Mouse (Mus musculus): ENCODE results near the gene Rtn4. TPM values are rescaled to one million over a fixed set of nuclear protein-coding genes. Genes with fewer than 3 reads are reported as not detected.

Gene Rtn4
- polyA plus RNA-seq, 1 experiment, result 418 TPM

GRCm38 (mm10) chr11:29693576-29694410 lies 1.0 kb downstream of the Rtn4 start:
- Histone ChIP-seq H3K27ac (ENCODE audit: insufficient read depth, low read length) (peak overlapping the region; percentile 80), H3K4me3 (replicated peaks; ENCODE audit: insufficient read depth, low read depth, low read length) (peak overlapping the region; percentile 76), H3K27me3 (ENCODE audit: control insufficient read depth, insufficient read depth, low read length) (no peaks in the 10 kb centered on the region), H3K4me1 (ENCODE audit: control insufficient read depth, insufficient read depth, low read length) (no peaks in the 10 kb centered on the region)
- WGBS, result under 1% methylated on average over 52 of the region's 53 CpGs
- TF ChIP-seq CTCF (IDR thresholded peaks at IDR 0.05; ENCODE audit: borderline replicate concordance, insufficient read depth, low read depth, low read length), result peak; percentile 47; the same call in 1 of the 2 replicates
- TF ChIP-seq POLR2A (IDR thresholded peaks at IDR 0.05; ENCODE audit: borderline replicate concordance, insufficient read depth, low read length), result no peak
- peak; percentile 82 to 86 for DNase-seq

GRCm38 (mm10) chr11:29694754-29695153 lies 2.0 kb downstream of the Rtn4 start:
- H3K4me1 ChIP-seq (ENCODE audit: control insufficient read depth, insufficient read depth, low read length), result no peaks in the 10 kb centered on the region
- DNase-seq, result no peak
- TF ChIP-seq CTCF (IDR thresholded peaks at IDR 0.05; ENCODE audit: borderline replicate concordance, insufficient read depth, low read depth, low read length), result no peak
- no peak for TF ChIP-seq POLR2A (IDR thresholded peaks at IDR 0.05; ENCODE audit: borderline replicate concordance, insufficient read depth, low read length)
- no peaks in the 10 kb centered on the region for H3K27me3 ChIP-seq (ENCODE audit: control insufficient read depth, insufficient read depth, low read length)
- H3K4me3 ChIP-seq (replicated peaks; ENCODE audit: insufficient read depth, low read depth, low read length), result no peak overlapping the region
- H3K27ac ChIP-seq (ENCODE audit: insufficient read depth, low read length), result no peak overlapping the region

- Histone ChIP-seq H3K4me3 (replicated peaks; ENCODE audit: insufficient read depth, low read depth, low read length) (no peak overlapping the region), H3K27me3 (ENCODE audit: control insufficient read depth, insufficient read depth, low read length) (no peaks in the 10 kb centered on the region), H3K4me1 (ENCODE audit: control insufficient read depth, insufficient read depth, low read length) (no peaks in the 10 kb centered on the region), H3K27ac (ENCODE audit: insufficient read depth, low read length) (no peak overlapping the region)
- TF ChIP-seq POLR2A (IDR thresholded peaks at IDR 0.05; ENCODE audit: borderline replicate concordance, insufficient read depth, low read length) (no peak), CTCF (IDR thresholded peaks at IDR 0.05; ENCODE audit: borderline replicate concordance, insufficient read depth, low read depth, low read length) (no peak)
- WGBS, result 21% methylated on average over 3 of the region's 3 CpGs
- DNase-seq, result peak; percentile 27 to 30
These were observed 10.0 kb downstream of the Rtn4 start for GRCm38 (mm10) chr11:29702721-29703120.

GRCm38 (mm10) chr11:29705263-29705662 lies 12.5 kb downstream of the Rtn4 start:
- H3K4me3 ChIP-seq (replicated peaks; ENCODE audit: insufficient read depth, low read depth, low read length), result no peak overlapping the region
- H3K27ac ChIP-seq (ENCODE audit: insufficient read depth, low read length), result no peak overlapping the region
- TF ChIP-seq CTCF (IDR thresholded peaks at IDR 0.05; ENCODE audit: borderline replicate concordance, insufficient read depth, low read depth, low read length) (no peak), POLR2A (IDR thresholded peaks at IDR 0.05; ENCODE audit: borderline replicate concordance, insufficient read depth, low read length) (no peak)
- DNase-seq, result no peak
- no peaks in the 10 kb centered on the region for H3K4me1 ChIP-seq (ENCODE audit: control insufficient read depth, insufficient read depth, low read length)
- H3K27me3 ChIP-seq (ENCODE audit: control insufficient read depth, insufficient read depth, low read length), result no peaks in the 10 kb centered on the region

GRCm38 (mm10) chr11:29706845-29707244 lies 14.1 kb downstream of the Rtn4 start:
- H3K27me3 ChIP-seq (ENCODE audit: control insufficient read depth, insufficient read depth, low read length), result no peaks in the 10 kb centered on the region
- TF ChIP-seq CTCF (IDR thresholded peaks at IDR 0.05; ENCODE audit: borderline replicate concordance, insufficient read depth, low read depth, low read length), result no peak
- TF ChIP-seq POLR2A (IDR thresholded peaks at IDR 0.05; ENCODE audit: borderline replicate concordance, insufficient read depth, low read length), result no peak
- WGBS, result 94% methylated on average over 4 of the region's 4 CpGs

GRCm38 (mm10) chr11:29709512-29709911 lies 16.8 kb downstream of the Rtn4 start:
- Histone ChIP-seq H3K4me3 (replicated peaks; ENCODE audit: insufficient read depth, low read depth, low read length) (no peak overlapping the region), H3K27ac (ENCODE audit: insufficient read depth, low read length) (no peak overlapping the region), H3K27me3 (ENCODE audit: control insufficient read depth, insufficient read depth, low read length) (no peaks in the 10 kb centered on the region), H3K4me1 (ENCODE audit: control insufficient read depth, insufficient read depth, low read length) (no peaks in the 10 kb centered on the region)
- DNase-seq, result no peak
- no peak for TF ChIP-seq CTCF (IDR thresholded peaks at IDR 0.05; ENCODE audit: borderline replicate concordance, insufficient read depth, low read depth, low read length)
- no peak for TF ChIP-seq POLR2A (IDR thresholded peaks at IDR 0.05; ENCODE audit: borderline replicate concordance, insufficient read depth, low read length)

More at GRCm38 (mm10) chr11:29706845-29707244, 14.1 kb downstream of the Rtn4 start:
- no peak overlapping the region for H3K27ac ChIP-seq (ENCODE audit: insufficient read depth, low read length)
- no peaks in the 10 kb centered on the region for H3K4me1 ChIP-seq (ENCODE audit: control insufficient read depth, insufficient read depth, low read length)
- H3K4me3 ChIP-seq (replicated peaks; ENCODE audit: insufficient read depth, low read depth, low read length), result no peak overlapping the region
- DNase-seq, result no peak

GRCm38 (mm10) chr11:29714114-29714513 lies 21.4 kb downstream of the Rtn4 start:
- 93% methylated on average over 7 of the region's 7 CpGs for WGBS
- no peak for TF ChIP-seq POLR2A (IDR thresholded peaks at IDR 0.05; ENCODE audit: borderline replicate concordance, insufficient read depth, low read length)
- TF ChIP-seq CTCF (IDR thresholded peaks at IDR 0.05; ENCODE audit: borderline replicate concordance, insufficient read depth, low read depth, low read length), result no peak
- Histone ChIP-seq H3K27ac (ENCODE audit: insufficient read depth, low read length) (no peak overlapping the region), H3K4me3 (replicated peaks; ENCODE audit: insufficient read depth, low read depth, low read length) (no peak overlapping the region), H3K4me1 (ENCODE audit: control insufficient read depth, insufficient read depth, low read length) (no peaks in the 10 kb centered on the region), H3K27me3 (ENCODE audit: control insufficient read depth, insufficient read depth, low read length) (no peaks in the 10 kb centered on the region)
- no peak for DNase-seq

- peak in 1 of 2 experiments; percentile 41 for DNase-seq
- no peak overlapping the region for H3K4me3 ChIP-seq (replicated peaks; ENCODE audit: insufficient read depth, low read depth, low read length)
- WGBS, result 69% methylated on average over 2 of the region's 2 CpGs
- no peaks in the 10 kb centered on the region for H3K4me1 ChIP-seq (ENCODE audit: control insufficient read depth, insufficient read depth, low read length)
- no peak for TF ChIP-seq POLR2A (IDR thresholded peaks at IDR 0.05; ENCODE audit: borderline replicate concordance, insufficient read depth, low read length)
- TF ChIP-seq CTCF (IDR thresholded peaks at IDR 0.05; ENCODE audit: borderline replicate concordance, insufficient read depth, low read depth, low read length), result peak; percentile 30; the same call in 1 of the 2 replicates
- H3K27me3 ChIP-seq (ENCODE audit: control insufficient read depth, insufficient read depth, low read length), result no peaks in the 10 kb centered on the region
- no peak overlapping the region for H3K27ac ChIP-seq (ENCODE audit: insufficient read depth, low read length)
These were observed 22.0 kb downstream of the Rtn4 start for GRCm38 (mm10) chr11:29714789-29715188.
